Mouse (Mus musculus): ENCODE results near the gene Zdhhc6. TPM values are rescaled to one million over a fixed set of nuclear protein-coding genes. Genes with fewer than 3 reads are reported as not detected.

Gene Zdhhc6
- total RNA-seq, 2 experiments from 2014 or later = 58.0 to 69.2 TPM

DNA sequence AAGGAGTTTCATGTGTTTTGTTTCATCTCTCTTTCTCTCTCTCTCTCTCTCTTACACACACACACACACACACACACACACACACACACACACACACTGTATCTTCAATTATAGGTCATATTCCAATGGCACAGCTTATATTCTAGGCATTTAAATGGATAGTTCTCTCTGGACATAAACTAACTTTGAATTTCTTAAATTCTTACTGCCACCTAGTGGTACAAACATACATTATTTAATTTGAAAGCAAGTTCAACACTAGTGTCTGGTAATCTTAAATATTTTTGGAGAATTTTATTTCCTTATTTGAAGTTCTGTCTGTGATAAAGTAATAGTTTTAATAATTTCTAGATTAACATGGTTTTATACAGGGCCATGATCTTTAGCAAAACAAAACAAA lies 10.8 kb downstream of the Zdhhc6 start:
- ATAC-seq (replicated peaks; ENCODE audit: poor library complexity) = peak; percentile 66

GRCm38 (mm10) chr19:55300525-55300924 lies 15.3 kb downstream of the Zdhhc6 start:
- ATAC-seq (replicated peaks; ENCODE audit: poor library complexity) = no peak

GRCm38 (mm10) chr19:55299378-55299777 lies 16.5 kb downstream of the Zdhhc6 start:
- ATAC-seq (replicated peaks; ENCODE audit: poor library complexity) = peak; percentile 70

DNA sequence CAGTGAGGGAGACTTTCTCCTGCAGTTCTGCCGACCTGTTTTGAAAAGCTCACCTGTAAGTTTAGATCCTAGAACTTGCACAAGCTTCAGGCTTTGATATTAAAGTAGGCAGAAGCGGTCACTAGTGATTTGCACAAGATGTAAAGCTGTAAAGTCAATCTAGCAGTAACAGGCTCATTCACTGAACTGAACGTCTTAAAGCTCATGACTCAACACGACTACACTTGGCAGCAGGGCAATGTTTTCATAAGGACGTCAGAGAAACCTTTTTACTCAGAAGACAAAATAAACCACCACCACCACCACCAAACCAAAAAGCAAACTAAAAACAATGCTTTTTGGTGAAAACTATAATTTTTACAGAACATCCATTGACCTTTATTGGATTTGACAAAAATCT lies 17.9 kb downstream of the Zdhhc6 start:
- no peak for ATAC-seq (replicated peaks; ENCODE audit: poor library complexity)

DNA sequence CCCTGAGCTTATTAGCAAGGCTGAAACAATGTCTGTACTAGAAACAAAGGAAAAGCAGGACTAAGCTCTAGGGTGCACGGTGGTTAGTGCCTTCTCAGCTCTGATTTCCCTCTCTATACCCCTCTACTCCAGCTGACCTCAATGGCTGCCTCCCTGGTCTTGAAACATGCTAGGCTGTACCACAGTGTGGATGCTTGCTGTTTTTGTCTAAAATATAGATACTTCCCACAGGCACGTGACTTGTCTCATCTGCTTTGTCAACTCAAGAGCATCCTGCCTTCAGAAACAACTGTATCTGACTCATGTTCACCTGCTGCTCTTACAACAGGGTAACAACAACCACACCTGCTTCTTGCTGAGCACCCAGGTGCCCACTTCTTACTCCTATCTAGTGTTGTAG lies 18.3 kb downstream of the Zdhhc6 start:
- ATAC-seq (replicated peaks; ENCODE audit: poor library complexity) = no peak

- no peak for ATAC-seq (replicated peaks; ENCODE audit: poor library complexity)
Observed at GRCm38 (mm10) chr19:55296301-55296700, 19.5 kb downstream of the Zdhhc6 start.

GRCm38 (mm10) chr19:55295556-55295955 lies 20.3 kb downstream of the Zdhhc6 start:
- ATAC-seq (replicated peaks; ENCODE audit: poor library complexity) = 0 out of 2 replicates have a peak, but pooled peaks have one; percentile 21

DNA sequence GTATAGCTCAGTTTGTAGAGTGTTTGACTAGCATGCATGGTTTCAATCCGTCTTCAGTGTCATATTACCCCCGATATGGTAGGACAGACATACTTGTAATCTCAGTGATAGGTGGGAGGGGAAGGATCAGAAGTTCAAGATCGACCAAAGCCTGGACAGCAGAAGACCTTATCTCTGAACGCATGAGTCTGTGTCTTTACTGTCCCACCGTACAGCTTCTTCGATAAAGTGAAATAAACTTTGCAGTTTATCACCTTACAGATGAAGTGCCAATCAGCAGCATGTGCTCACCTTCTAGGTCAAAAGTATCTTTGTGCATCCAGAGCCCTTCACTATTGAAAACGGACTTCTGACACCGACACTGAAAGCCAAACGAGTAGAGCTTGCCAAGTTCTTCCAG lies 20.8 kb downstream of the Zdhhc6 start:
- peak; percentile 27 for ATAC-seq (replicated peaks; ENCODE audit: poor library complexity)

DNA sequence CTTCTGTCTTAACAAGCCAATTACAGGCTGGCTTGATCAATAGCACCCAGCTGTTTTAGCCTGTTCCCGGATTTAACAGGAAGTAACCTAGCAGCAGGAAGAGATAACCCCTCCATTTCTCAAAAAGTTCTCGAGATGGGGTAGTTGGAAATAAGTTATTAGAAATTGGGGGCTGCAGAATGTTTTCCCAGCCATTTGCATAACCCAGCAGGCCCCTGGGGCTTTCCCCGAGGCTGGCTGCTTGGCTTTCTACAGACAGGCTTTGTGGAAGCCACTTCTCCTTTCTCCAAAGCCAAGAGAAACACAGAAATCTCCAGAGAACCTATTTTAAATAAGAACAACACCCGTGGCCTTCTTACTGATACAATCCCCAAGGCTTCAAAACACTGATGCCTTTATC lies 22.7 kb downstream of the Zdhhc6 start:
- ATAC-seq (replicated peaks; ENCODE audit: poor library complexity) = no peak

DNA sequence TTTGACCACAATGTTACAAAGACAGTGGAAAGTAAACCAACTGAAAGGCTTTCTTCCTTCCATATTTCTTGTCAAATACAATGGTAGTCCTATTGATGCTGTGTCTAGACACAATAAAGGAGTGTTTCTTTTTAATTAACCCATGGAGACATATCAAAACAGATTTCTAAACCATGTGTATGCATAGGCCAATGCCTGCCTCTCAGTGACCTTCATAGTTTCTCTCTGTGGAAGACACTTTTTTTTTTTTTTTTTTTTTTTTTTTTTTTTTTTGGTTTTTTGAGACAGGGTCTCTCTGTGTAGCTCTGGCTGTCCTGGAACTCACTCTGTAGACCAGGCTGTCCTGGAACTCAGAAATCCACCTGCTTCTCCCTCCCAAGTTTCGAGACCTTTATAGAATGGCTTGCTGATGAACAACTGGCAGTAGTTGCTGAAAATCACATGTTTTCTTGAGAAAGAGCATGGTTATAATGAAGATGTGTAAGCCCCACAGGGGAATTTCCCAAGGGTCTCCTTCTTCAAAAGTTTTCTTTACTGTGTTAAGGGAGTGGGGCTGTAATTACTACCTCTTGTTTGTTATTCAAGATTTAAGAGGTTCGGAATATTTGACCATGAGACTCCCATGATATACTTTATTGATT lies 23.5 kb downstream of the Zdhhc6 start:
- no peak for ATAC-seq (replicated peaks; ENCODE audit: poor library complexity)

DNA sequence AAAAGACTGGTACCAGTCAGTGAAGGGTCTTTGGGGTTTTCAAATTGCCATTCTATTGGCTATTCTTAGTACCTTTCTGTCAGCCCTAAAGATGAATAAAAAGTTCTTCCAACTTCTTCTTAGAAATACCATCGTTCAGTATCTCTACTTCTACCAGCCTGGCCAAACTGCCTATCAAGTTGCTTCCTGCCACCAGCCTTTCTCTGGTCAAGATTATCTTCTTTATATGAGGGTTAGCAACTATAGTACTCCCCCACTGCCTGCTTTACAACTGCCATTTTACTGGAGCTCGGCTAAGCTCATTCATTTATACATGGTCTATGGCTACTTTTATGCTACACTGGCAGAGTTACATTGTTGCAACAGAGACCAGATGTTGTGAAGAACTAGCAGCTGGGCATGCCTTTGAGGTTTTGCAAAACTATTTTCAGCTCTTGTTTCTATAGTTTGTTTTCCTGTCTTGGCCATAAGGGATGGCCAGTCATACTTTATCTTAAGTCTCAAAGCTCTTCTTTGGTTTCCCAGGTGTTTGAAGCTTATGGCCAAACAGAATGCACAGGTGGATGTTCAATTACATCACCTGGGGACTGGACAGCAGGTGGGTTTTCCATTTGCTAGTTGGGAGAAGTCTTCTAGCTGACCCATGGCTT lies 25.1 kb downstream of the Zdhhc6 start:
- 0 out of 2 replicates have a peak, but pooled peaks have one; percentile 18 for ATAC-seq (replicated peaks; ENCODE audit: poor library complexity)

DNA sequence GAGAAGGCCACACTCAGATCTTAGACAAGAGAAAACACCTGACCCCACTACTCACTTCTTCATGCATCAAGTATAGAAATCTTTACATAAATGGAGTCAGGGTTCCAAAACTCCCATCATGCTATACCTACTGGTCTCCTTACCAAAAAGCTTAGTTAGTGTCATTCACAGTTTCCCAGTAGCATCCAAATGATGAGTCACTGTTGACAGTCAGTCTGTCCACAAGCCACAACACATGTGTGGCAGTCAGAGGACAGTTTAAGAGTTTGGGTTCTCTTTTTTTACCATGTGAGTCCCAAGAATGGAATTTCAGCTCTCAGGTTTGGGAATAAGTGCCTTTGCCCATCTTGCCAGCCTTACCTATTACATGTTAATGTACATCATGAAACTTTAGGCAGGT lies 26.9 kb downstream of the Zdhhc6 start:
- no peak for ATAC-seq (replicated peaks; ENCODE audit: poor library complexity)

DNA sequence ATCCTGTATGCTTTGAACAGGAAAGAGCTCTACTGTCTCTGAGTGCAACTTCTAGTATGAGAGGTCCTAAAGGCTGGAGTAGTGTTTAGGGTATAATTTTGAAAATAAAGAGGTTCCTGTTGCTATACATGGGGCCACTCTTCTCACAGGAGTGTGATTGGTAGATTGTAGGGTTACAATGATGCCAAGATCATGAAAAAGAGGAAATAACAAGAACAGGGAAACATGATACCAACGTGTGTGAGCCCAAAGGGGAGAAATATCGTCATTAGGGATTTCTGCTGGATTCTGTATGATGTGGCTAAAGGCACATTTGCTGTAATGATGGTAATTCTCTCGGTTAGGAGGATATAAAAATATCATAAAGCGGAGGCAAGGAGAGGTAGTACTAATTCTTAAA lies 29.8 kb downstream of the Zdhhc6 start:
- no peak for ATAC-seq (replicated peaks; ENCODE audit: poor library complexity)

- ATAC-seq (replicated peaks; ENCODE audit: poor library complexity) = peak; percentile 99
Observed at GRCm38 (mm10) chr19:55284093-55284492, 31.7 kb downstream of the Zdhhc6 start.

- ATAC-seq (replicated peaks; ENCODE audit: poor library complexity) = no peak
Observed at GRCm38 (mm10) chr19:55276770-55277169, 39.1 kb downstream of the Zdhhc6 start.

DNA sequence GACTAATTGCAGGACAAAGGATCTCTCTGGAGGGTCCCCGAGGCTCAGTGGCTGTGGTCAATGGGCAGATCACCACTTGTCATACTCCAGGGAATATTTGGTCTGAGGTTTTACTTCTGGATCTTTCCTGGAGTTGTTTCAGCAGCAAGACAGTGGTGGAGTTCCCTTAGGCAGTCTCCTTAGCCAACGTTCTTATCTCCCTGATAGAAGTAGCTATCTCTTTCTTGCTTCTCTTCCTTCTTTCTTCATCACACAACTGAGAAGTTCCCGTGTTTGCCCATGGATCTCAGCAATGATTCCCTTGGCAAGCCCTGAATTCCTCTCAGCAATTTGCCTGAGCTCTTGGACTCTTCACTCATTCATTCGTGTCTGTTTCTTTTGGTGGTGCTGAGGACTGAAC lies 39.7 kb downstream of the Zdhhc6 start:
- no peak for ATAC-seq (replicated peaks; ENCODE audit: poor library complexity)

GRCm38 (mm10) chr19:55273340-55273739 lies 42.5 kb downstream of the Zdhhc6 start:
- ATAC-seq (replicated peaks; ENCODE audit: poor library complexity) = peak; percentile 74

DNA sequence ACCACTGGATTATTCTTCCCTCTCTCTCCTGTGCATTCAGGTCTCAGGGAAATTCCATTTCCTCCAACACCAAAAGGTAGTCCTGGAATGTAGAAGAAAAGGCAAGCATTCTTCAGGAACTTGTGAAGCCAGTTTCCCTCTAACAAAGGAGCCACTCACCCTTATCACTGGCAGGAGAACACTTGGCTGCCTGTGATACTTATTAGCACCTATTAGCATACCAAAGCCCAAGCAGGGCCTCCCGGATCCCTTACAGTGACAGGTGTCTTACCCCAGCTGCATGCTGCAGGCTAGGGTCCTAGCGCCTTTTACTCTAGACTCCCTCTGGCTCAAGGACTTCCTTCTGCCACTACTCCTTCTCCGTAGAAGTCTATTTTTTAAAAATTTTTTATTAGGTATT lies 44.4 kb downstream of the Zdhhc6 start:
- ATAC-seq (replicated peaks; ENCODE audit: poor library complexity) = 0 out of 2 replicates have a peak, but pooled peaks have one; percentile 24

DNA sequence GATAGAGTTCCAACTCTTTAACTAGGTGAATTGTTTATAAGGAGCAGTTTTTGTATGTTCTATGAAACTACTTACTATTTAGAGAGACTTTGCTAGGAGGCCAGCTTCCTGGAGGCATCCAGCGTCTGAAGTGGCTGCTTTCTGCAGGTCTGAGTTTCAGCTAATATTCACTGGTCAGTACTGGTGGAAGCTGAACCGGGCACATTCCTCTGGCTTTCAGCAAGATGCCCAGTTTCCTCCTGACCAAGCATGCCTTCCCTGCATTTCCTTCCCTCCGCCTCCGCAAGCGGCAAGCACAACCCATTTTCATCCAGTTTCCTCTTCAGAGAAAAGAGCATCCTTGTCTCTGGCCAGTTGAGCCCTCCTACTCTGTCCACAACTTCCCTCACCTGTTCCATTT lies 46.8 kb downstream of the Zdhhc6 start:
- no peak for ATAC-seq (replicated peaks; ENCODE audit: poor library complexity)

- ATAC-seq (replicated peaks; ENCODE audit: poor library complexity) = no peak
Observed at GRCm38 (mm10) chr19:55268150-55268549, 47.7 kb downstream of the Zdhhc6 start.

GRCm38 (mm10) chr19:55266786-55267185 lies 49.0 kb downstream of the Zdhhc6 start:
- no peak for ATAC-seq (replicated peaks; ENCODE audit: poor library complexity)

DNA sequence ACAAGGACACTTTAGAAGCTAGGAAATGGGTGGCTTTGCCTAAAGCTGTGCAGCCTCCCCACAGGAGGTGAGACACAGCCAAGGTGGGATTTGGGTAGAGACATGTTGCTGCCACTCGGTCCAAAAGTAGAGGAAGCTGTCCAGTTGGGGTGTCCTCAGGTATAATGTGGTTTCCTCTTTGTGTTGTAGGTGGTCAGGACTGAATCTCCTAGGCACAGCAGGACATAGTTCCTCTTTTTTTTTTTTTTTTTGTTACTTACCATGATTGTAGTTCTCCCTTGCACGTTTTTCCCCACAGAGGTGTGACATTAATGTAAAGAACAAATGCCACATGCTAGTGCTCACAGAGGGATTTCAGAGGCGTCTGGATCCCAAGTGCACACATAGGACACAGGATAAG lies 50.6 kb downstream of the Zdhhc6 start:
- peak; percentile 71 for ATAC-seq (replicated peaks; ENCODE audit: poor library complexity)

Measured in megakaryocyte progenitor cell, adult 5-6 weeks (primary cell).